Comparison of ENCODE assay signal across 8 mouse cellular contexts in the genomic region with DNA sequence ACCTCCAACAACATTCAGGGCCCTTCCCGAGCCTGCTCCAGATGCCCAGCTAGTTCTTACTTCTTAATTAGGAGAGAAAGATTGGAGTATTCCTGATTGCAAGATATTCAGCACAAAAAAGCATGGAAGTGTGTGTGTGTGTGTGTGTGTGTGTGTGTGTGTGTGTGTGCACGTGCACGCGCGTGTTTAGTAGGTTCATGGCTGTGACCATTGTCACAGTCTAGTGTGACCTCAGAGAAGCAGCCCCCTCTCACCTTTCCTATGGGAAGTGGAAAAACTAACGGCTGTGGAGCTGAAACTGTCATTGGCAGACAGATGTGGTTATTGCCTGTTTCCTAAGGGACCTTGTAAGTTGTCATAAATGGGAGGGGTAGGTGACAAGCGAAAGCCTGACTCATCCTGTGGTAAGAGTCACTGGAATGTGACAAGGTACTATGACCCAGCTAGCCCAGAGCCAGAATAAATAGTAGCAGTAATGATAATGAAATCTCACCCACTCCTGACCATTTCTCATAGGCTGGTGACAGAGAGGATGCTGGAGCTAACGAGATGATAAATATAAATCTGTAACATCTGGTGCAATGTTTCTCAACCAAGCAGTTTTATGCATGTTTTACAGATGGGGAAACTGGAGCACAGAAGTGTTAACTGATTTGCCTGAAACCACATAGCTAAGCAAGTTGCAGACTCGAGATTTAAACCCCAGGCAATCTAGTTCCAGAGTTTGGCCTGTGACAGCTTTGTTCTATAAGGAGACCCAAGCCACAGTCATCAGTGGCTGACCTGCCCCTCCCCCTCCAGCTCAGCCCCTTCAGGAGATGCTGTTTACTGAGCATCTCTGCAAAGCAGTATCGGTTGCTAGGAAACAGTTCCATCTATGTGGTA. TPM values are rescaled to one million over a fixed set of nuclear protein-coding genes. Genes with fewer than 3 reads are reported as not detected.
A peak's percentile ranks its signal among the peaks of the same experiment; 100 is the strongest.
DNase-seq lines count a peak whose midpoint lies in the region; ATAC-seq and TF ChIP-seq lines count a peak whose summit lies in the region.

No protein-coding gene starts in this region.

- H3K27ac ChIP-seq in limb, embryonic 11.5 days (replicated peaks; ENCODE audit: low read depth, low read length): no peak overlapping the region
- H3K27ac ChIP-seq in limb, embryonic 10.5 days: no peak overlapping the region
- H3K27ac ChIP-seq in hindbrain, postnatal 0 days: peak overlapping the region; percentile 27; the same call in 1 of the 2 replicates

- H3K36me3 ChIP-seq in limb, embryonic 11.5 days (ENCODE audit: control insufficient read depth, insufficient read depth, low read length): no peaks in the 10 kb centered on the region
- H3K36me3 ChIP-seq in limb, embryonic 10.5 days: no peaks in the 10 kb centered on the region
- H3K36me3 ChIP-seq in hindbrain, postnatal 0 days (ENCODE audit: insufficient read depth, low read length): no peaks in the 10 kb centered on the region

- H3K9ac ChIP-seq in limb, embryonic 11.5 days (ENCODE audit: low read length): no peak overlapping the region
- no peak overlapping the region for H3K9ac ChIP-seq in hindbrain, postnatal 0 days (replicated peaks; ENCODE audit: low read length)

- no peak for ATAC-seq in limb, embryonic 11.5 days (ENCODE audit: insufficient number of reproducible peaks, low FRiP score, low TSS enrichment, low read depth)
- ATAC-seq in hindbrain, postnatal 0 days: peak; percentile 66
- ATAC-seq in megakaryocyte progenitor cell, adult 5-6 weeks (replicated peaks; ENCODE audit: poor library complexity): no peak

- H3K27me3 ChIP-seq in limb, embryonic 11.5 days (ENCODE audit: control insufficient read depth, insufficient read depth, low read length): no peaks in the 10 kb centered on the region
- H3K27me3 ChIP-seq in limb, embryonic 10.5 days (ENCODE audit: low read depth, poor library complexity, severe bottlenecking): no peaks in the 10 kb centered on the region
- no peaks in the 10 kb centered on the region for H3K27me3 ChIP-seq in hindbrain, postnatal 0 days (ENCODE audit: insufficient read depth, low read length)

- H3K4me3 ChIP-seq in limb, embryonic 11.5 days (ENCODE audit: low read depth, low read length): no peak overlapping the region
- no peak overlapping the region for H3K4me3 ChIP-seq in limb, embryonic 10.5 days
- H3K4me3 ChIP-seq in hindbrain, postnatal 0 days (ENCODE audit: low read length): no peak overlapping the region

- 59% methylated on average over 10 of the region's 10 CpGs for WGBS in limb, embryonic 11.5 days
- 61% methylated on average over 10 of the region's 10 CpGs for WGBS in limb, embryonic 10.5 days
- 69% methylated on average over 10 of the region's 10 CpGs for WGBS in hindbrain, postnatal 0 days

- no peak overlapping the region for H3K4me2 ChIP-seq in limb, embryonic 11.5 days (ENCODE audit: low read depth, severe bottlenecking)
- no peak overlapping the region for H3K4me2 ChIP-seq in hindbrain, postnatal 0 days (ENCODE audit: low read depth, low read length)

- no peaks in the 10 kb centered on the region; the same call in 1 of the 2 replicates for H3K4me1 ChIP-seq in limb, embryonic 11.5 days (ENCODE audit: control insufficient read depth, insufficient read depth, low read length)
- H3K4me1 ChIP-seq in limb, embryonic 10.5 days: peaks cover 13% of the 10 kb centered on the region; the same call in 1 of the 2 replicates
- no peaks in the 10 kb centered on the region for H3K4me1 ChIP-seq in hindbrain, postnatal 0 days (ENCODE audit: insufficient read depth, low read length)

- TF ChIP-seq CTCF in hindbrain, postnatal 0 days (IDR thresholded peaks at IDR 0.05; ENCODE audit: low read depth): no peak

- H3K9me3 ChIP-seq in limb, embryonic 11.5 days (ENCODE audit: control insufficient read depth, low read length): no peaks in the 10 kb centered on the region
- no peaks in the 10 kb centered on the region for H3K9me3 ChIP-seq in limb, embryonic 10.5 days (replicated peaks)
- no peaks in the 10 kb centered on the region for H3K9me3 ChIP-seq in hindbrain, postnatal 0 days (ENCODE audit: low read length)

- peak; percentile 36 for DNase-seq in adrenal gland, postnatal 14 days
- no peak for DNase-seq in adrenal gland, postnatal 25 days
- peak; percentile 35 for DNase-seq in limb, embryonic 11.5 days (ENCODE audit: low spot score)
- DNase-seq in limb, embryonic 10.5 days (ENCODE audit: low spot score): no peak
- DNase-seq in hindbrain, postnatal 0 days (ENCODE audit: low spot score): peak; percentile 72
- DNase-seq in right cerebral cortex, postnatal 25 days: peak; percentile 19
- DNase-seq in lung, postnatal 36 days: no peak

RNA-seq across cellular contexts. Expression of gene Limch1, which starts 11.4 kb away (rescaled TPM):
- 90.6 and 96.8 TPM in 2 replicates for total RNA-seq in adrenal gland, postnatal 14 days (2021)
- total RNA-seq in adrenal gland, postnatal 25 days (2021): 83.8 and 127 TPM in 2 replicates
- polyA plus RNA-seq in limb, embryonic 11.5 days (2014; fragmentation: Nextera tagmentation; extraction: Ambion mirVana): 39.7 and 42.1 TPM in 2 replicates
- polyA plus RNA-seq in limb, embryonic 10.5 days (2016; fragmentation: Nextera tagmentation; extraction: Ambion mirVana): 21.8 and 28.9 TPM in 2 replicates
- total RNA-seq in hindbrain, postnatal 0 days (2014; rRNA removed): 70.6 and 72.4 TPM in 2 replicates
- 50.4 and 54.3 TPM in 2 replicates for polyA plus RNA-seq in hindbrain, postnatal 0 days (2015; fragmentation: Nextera tagmentation; extraction: Ambion mirVana)
- not detected in 2 replicates for total RNA-seq in megakaryocyte progenitor cell, adult 5-6 weeks (2015)
- total RNA-seq in megakaryocyte progenitor cell, adult 5-6 weeks (2017): not detected in 2 replicates

Comparison
In these comparisons a context has a peak if more than half of its experiments do, and no peak if none do; other contexts are left out.
1. DNase-seq: peak in adrenal gland, postnatal 14 days (single experiment), limb, embryonic 11.5 days (single experiment), hindbrain, postnatal 0 days (single experiment) and right cerebral cortex, postnatal 25 days (single experiment); none in adrenal gland, postnatal 25 days (single experiment), limb, embryonic 10.5 days (single experiment) and lung, postnatal 36 days (single experiment).
2. RNA of gene Limch1, which starts 11.4 kb away (total RNA-seq): 83.8 to 127 TPM in adrenal gland, postnatal 25 days, 90.6 to 96.8 TPM in adrenal gland, postnatal 14 days and 70.6 to 72.4 TPM in hindbrain, postnatal 0 days; not detected in megakaryocyte progenitor cell, adult 5-6 weeks; every median in the first group is over 10 times any median in the second.